Mouse (Mus musculus) cortical plate, adult 2 months (tissue): ENCODE results near the gene Nebl. TPM values are rescaled to one million over a fixed set of nuclear protein-coding genes. Genes with fewer than 3 reads are reported as not detected.
A peak's percentile ranks its signal among the peaks of the same experiment; 100 is the strongest.

Experiments used
- H3K27ac ChIP-seq: fragments of 200-500 bp; 2 replicates; pipeline ENCODE4 v1.5.1; 2012; ENCODE audit warnings: low read length, control low read depth, inconsistent platforms; ENCODE audit not compliant: insufficient read depth
- H3K4me1 ChIP-seq: fragments of 200-500 bp; 2 replicates; pipeline ENCODE4 v1.6.1; 2011; ENCODE audit warnings: low read length; ENCODE audit not compliant: control insufficient read depth, insufficient read depth
- H3K4me3 ChIP-seq: fragments of 200-500 bp; 2 replicates; pipeline ENCODE4 v1.5.1; 2011; ENCODE audit warnings: mild to moderate bottlenecking, low read length, control low read depth; ENCODE audit not compliant: insufficient read depth
- CTCF ChIP-seq: fragments of 200-500 bp; IDR thresholded peaks from 2 replicates; pipeline ENCODE4 v1.5.1; 2011; ENCODE audit warnings: mild to moderate bottlenecking, control low read depth, low read length; ENCODE audit not compliant: insufficient read depth; ENCODE audit errors: extremely low read depth
- POLR2A ChIP-seq: fragments of 200-500 bp; IDR thresholded peaks from 2 replicates; pipeline ENCODE4 v1.6.1; 2011; ENCODE audit warnings: mild to moderate bottlenecking, low read length, control low read depth; ENCODE audit not compliant: insufficient read depth; ENCODE audit errors: extremely low read depth
- polyA plus RNA-seq: library from polyadenylated mRNA; depleted of rRNA; stranded (reverse); fragments of >200 nt; gene quantifications from 2 replicates; pipeline ENCODE4 v1.2.3, GENCODE M21; 2012; rRNA removed

Gene Nebl
- 36.6 and 46.7 TPM in 2 replicates for polyA plus RNA-seq

DNA sequence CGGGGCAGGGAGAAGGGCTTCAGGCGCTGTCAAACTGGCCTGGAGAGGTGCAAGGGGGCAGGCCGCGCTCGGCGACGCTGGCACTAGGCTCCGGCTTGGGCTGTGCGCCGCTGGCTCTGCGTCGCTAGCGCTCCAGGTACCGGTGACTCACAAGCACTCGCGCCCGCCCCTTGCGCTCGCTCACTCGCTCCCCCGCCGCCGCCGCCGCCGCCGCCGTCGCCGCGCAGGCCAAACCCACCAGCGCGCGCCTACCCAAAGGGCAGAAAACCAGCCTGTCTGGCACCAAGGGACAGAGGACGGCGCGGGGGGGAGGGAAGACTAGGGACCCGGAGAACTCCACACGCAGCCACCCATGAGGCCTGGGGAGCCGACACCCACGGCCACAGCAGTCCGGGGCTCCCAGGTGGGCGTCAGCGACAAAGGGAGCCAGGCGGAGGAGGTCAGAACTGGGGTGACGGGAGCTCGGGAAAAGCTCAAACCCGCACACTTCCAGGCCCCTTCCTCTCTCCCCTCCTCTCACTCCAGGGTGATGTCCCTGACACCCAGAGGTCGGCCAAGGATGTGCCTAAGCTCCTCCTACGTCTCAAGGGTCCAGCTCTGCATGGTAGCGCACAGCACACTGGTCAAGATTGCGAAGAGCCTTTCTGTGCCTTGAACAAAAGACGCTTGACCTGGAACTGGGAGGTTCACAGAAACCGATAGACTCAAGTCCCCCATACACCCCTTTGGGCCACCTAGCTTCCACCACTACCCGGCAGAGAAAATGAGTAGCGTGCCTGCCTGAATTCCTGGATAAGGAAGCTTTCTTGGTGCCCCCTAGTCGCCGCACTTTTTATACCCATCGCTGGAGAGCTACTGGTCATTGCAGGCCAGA lies at the start of gene Nebl:
Gene Nebl (minus strand): TSS at position 508 of the 874 bp plus-strand sequence.
- TF ChIP-seq CTCF = 0 out of 2 replicates have a peak, but pooled peaks have one; percentile 7
- TF ChIP-seq POLR2A = peak; percentile 64; the same call in 1 of the 2 replicates
- peak within 1 kb of the TSS; percentile 65 for H3K4me3 ChIP-seq
- peaks cover 4% of the 10 kb centered on the region; the same call in 1 of the 2 replicates for H3K4me1 ChIP-seq
- peak within 1 kb of the TSS; percentile 82 for H3K27ac ChIP-seq

DNA sequence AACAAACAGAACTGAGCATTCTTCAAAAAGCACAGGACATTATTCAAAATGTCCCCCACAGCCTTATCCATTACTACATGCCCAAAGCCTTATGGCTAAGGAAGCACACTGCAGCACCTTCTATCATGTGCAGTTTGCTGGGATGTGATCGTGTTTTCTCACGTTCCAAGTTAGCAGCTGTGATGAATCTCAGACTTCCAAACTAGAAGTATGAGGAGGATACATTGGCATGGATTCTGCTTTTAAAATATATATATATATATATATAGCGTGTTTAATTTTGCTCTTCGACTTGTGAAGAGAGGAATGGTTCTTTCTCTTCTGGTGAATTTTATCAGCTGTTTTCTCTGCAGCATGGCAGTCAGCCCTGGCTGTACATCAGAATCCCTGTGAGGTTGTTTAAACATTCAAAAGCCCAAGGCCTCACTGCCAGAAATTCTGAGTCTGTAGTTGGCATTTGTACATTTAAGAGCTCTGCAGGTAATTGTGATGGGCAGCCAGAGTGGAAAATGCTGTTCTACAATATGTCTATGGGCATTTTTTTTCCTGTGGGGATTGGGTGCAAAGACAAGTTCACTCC lies 39.1 kb upstream of the Nebl start:
- no peak for TF ChIP-seq CTCF
- TF ChIP-seq POLR2A = no peak
- H3K4me1 ChIP-seq = no peaks in the 10 kb centered on the region
- H3K4me3 ChIP-seq = no peak overlapping the region
- no peak overlapping the region for H3K27ac ChIP-seq

DNA sequence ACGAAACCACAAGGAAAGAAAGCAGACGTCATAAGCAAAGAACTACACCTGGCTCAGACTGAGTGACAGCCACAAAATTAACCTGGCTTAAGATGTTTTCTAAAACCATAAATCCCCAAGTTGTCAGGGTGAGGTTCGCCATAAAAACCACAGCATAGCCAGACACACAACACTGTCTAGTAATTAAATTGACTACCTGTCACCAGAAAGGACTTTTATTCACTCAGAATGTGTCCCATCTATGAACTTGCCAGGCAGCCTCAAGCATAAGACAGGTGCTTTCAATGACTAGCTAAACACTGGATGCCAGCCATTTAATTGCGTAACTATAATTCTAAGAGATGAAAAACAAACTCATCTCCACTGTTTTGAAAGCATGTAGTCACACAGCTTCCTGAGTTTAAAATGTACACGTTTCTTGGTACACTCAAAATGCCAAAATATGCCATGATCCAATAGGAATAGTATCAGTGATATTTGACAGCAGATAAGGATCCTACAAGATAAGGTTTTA lies 38.0 kb upstream of the Nebl start:
- H3K27ac ChIP-seq = no peak overlapping the region
- no peak for TF ChIP-seq CTCF
- no peak for TF ChIP-seq POLR2A

DNA sequence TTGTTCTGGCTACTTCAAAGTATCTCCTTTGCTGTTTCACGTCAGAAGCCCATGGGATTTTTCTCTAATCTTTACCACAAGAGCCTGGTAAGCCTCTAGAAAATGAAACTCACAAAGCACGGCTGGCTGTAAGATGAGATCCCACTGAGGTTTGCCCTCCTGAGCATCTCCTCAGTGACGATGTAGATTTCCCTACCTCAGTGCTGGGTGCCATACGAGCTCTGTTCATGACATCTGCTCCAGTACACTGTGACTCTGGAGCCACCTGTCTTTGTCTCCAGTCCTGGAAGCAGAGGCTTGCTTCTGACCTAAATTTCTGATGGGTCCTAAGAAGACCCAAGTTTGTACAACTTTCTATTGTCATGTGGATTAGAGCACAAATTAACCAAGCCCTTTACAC lies 25.0 kb upstream of the Nebl start:
- Histone ChIP-seq H3K4me3 (no peak overlapping the region), H3K27ac (no peak overlapping the region), H3K4me1 (no peaks in the 10 kb centered on the region)
- TF ChIP-seq POLR2A (no peak), CTCF (no peak)

More for the DNA sequence above, 38.0 kb upstream of the Nebl start:
- Histone ChIP-seq H3K4me1 (no peaks in the 10 kb centered on the region), H3K4me3 (no peak overlapping the region)

DNA sequence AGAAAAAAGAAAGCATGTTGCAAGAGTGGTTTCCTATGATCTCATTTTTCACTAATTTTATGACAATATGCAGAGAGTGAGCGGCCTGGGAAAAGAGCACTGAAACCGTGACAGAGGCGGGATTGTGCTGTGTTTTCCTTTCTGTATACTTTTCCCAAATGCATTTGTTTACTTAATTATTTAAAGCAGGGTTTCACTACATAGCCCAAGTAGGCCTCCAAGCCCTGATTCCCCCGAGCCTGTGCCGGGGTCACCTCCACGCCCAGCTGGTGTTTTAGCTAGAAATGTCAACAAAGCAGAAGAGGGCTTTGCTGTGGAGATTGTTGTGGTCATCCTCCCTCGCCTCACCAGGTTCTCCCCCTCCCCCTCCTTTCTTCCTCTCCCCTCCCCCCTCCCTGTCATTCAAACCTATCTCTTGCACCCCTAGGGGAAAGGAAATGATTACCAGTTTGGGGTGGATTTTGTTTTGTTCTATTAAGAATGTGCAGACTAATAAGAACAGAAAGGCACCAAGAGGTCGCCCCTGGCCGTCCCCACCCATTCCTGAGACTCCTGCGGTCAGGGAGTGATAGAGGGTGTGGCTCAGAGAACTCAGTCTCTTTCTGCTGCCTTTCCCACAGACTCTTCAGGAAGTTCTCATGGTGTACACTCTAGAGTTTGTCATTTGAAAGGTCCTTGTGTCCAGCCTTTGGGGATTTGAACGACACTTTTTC lies 10.9 kb upstream of the Nebl start:
- Histone ChIP-seq H3K27ac (no peak overlapping the region; the same call in 1 of the 2 replicates), H3K4me3 (0 out of 2 replicates have a peak overlapping the region, but pooled peaks have one; percentile 9), H3K4me1 (no peaks in the 10 kb centered on the region)
- TF ChIP-seq POLR2A = no peak
- TF ChIP-seq CTCF = no peak

DNA sequence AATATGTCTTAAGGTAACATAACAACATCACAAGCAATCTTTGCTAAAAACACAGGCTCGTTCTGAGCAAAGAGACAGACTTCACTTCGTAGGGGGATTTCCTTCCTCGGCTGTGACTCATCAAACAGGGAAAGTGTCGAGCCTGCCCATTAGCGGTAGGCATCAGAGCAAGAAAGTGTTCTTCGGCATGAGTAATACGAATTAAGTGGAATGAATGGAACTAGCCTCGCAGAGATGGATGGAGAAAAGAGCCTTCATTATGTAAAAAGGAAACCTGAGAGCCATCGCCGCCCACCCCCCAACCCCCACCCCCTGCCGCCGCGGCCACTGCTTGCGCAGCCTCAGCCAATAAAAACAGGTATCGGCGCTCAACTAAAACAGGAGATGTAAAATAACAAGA lies 10.3 kb upstream of the Nebl start:
- no peaks in the 10 kb centered on the region for H3K4me1 ChIP-seq
- H3K27ac ChIP-seq = no peak overlapping the region
- peak overlapping the region; percentile 9; the same call in 1 of the 2 replicates for H3K4me3 ChIP-seq
- TF ChIP-seq POLR2A (no peak), CTCF (no peak)

DNA sequence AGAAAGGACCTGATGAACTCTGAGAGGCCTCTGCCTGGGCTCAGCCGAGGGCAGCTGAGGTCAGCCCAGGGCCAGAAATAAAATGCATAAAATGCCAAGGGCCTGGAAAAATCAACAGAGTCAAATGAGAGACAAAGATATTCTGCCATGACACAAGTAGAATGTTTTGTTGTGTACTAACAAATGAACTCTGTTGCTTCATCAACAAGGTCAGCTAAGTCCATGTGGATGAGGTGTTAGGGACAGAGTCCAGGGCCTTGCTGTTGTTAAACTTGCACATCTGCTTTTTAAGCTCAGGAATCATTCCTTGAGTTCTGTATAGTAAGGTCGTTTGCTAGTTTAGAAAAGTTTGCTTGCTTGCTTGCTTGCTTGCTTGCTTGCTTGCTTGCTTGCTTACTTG lies 9.2 kb upstream of the Nebl start:
- Histone ChIP-seq H3K27ac (no peak overlapping the region), H3K4me3 (no peak overlapping the region), H3K4me1 (no peaks in the 10 kb centered on the region)
- TF ChIP-seq POLR2A (no peak), CTCF (no peak)

DNA sequence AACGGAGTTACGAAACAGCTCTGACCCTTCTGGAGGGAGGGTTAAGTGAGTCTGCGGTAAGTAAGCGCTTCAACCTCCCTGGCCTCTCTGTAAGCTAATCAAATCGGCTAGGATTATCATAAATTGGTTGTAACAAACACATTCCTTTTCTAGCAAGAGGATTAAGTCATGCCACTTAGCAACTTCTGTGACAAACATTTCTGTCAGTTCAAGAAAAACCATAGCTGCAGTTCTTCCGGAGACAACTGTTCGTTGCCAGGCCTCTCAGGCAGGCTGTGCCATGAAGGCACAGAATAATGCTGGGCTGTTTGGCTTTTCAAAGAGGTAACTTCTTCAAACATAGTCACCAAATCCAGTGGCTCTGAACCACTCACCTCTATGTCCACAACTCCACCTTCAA lies 946 bp upstream of the Nebl start:
- no peak for TF ChIP-seq CTCF
- no peak for TF ChIP-seq POLR2A
- H3K4me1 ChIP-seq = peaks cover 4% of the 10 kb centered on the region; the same call in 1 of the 2 replicates
- H3K27ac ChIP-seq = 0 out of 2 replicates have a peak overlapping the region, but pooled peaks have one; percentile 11
- H3K4me3 ChIP-seq = peak overlapping the region; percentile 3; the same call in 1 of the 2 replicates

DNA sequence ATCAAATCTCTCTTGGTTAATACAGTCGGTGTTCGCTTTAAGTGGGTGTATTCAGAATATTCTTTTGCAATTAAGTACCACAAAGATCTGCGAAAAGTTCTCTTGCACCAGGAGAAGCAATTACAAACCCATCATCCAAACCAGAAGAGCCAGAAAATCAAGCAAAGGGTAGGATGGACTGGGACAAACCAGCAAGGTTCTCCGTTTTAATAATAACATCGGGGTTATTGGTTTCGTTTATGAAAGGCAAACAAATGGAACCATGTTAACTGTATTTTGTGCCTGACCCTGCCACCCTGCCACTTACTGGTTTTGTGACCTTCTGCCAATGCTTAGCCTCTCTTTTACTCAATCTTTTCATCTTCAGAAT lies 552 bp upstream of the Nebl start:
- Histone ChIP-seq H3K4me3 (peak overlapping the region; percentile 65), H3K27ac (0 out of 2 replicates have a peak overlapping the region, but pooled peaks have one; percentile 11), H3K4me1 (peaks cover 4% of the 10 kb centered on the region; the same call in 1 of the 2 replicates)
- no peak for TF ChIP-seq POLR2A
- TF ChIP-seq CTCF = no peak

DNA sequence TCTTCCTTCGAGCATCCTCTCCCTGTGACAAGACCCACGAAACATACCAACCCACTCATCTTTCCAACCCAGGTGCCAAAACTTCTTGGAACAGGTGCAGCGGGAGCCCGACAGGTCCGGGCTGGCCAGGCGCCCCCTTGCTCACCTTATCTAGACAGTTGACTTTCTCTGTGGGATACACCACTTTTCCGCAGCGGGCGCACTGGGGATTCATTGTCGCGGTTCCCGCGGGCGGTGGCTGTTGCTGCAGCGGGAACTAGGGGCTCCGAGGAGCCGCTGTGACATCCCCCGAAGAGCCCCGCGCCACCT lies 662 bp downstream of the Nebl start:
- peak overlapping the region; percentile 82 for H3K27ac ChIP-seq
- peak overlapping the region; percentile 65 for H3K4me3 ChIP-seq
- TF ChIP-seq CTCF = no peak
- no peak for TF ChIP-seq POLR2A
- peaks cover 4% of the 10 kb centered on the region; the same call in 1 of the 2 replicates for H3K4me1 ChIP-seq
